Mouse (Mus musculus) thymus, adult 2 months (tissue): ENCODE data around the gene Pfkfb3. TPM values are rescaled to one million over a fixed set of nuclear protein-coding genes. Genes with fewer than 3 reads are reported as not detected.
A peak's percentile ranks its signal among the peaks of the same experiment; 100 is the strongest.

Source experiments
- DNase-seq: peaks from one replicate; pipeline ENCODE4 v3.0.0; 2021
- H3K27ac ChIP-seq: fragments of 200-500 bp; 2 replicates; pipeline ENCODE4 v1.5.1; 2012; ENCODE audit warnings: low read length, control low read depth; ENCODE audit not compliant: control insufficient read depth, insufficient read depth
- H3K27me3 ChIP-seq: fragments of 200-500 bp; 2 replicates; pipeline ENCODE4 v1.6.1; 2012; ENCODE audit warnings: mild to moderate bottlenecking, low read length, moderate library complexity, mixed read lengths; ENCODE audit not compliant: control insufficient read depth, insufficient read depth
- H3K36me3 ChIP-seq: fragments of 200-500 bp; 2 replicates; pipeline ENCODE4 v1.6.1; 2012; ENCODE audit warnings: mild to moderate bottlenecking, low read length, moderate library complexity; ENCODE audit not compliant: control insufficient read depth, insufficient read depth
- H3K4me1 ChIP-seq: fragments of 200-500 bp; replicated peaks from 2 replicates; pipeline ENCODE4 v1.6.1; 2012; ENCODE audit warnings: low read length; ENCODE audit not compliant: control insufficient read depth, insufficient read depth
- H3K4me3 ChIP-seq: fragments of 200-500 bp; 2 replicates; pipeline ENCODE4 v1.5.1; 2012; ENCODE audit warnings: mild to moderate bottlenecking, low read length, control low read depth, moderate library complexity; ENCODE audit not compliant: control insufficient read depth, insufficient read depth
- CTCF ChIP-seq: fragments of 200-500 bp; IDR thresholded peaks from 2 replicates; pipeline ENCODE4 v1.5.1; 2012; ENCODE audit warnings: mild to moderate bottlenecking, control low read depth, low read length, moderate library complexity, borderline replicate concordance; ENCODE audit not compliant: control insufficient read depth, poor library complexity, insufficient read depth; ENCODE audit errors: extremely low read depth
- POLR2A ChIP-seq: fragments of 200-500 bp; IDR thresholded peaks from 2 replicates; pipeline ENCODE4 v1.6.1; 2012; ENCODE audit warnings: mild to moderate bottlenecking, low read length, control low read depth, moderate library complexity; ENCODE audit not compliant: control insufficient read depth, poor library complexity, insufficient read depth; ENCODE audit errors: extremely low read depth
- WGBS: fragments of 180-500 bp; shearing (Covaris S2); methylation state at CpG from one replicate; pipeline ENCODE4 v1.1.7; 2018; 5-methylcytosine and 5-hydroxymethylcytosine counted together
- polyA plus RNA-seq: library from polyadenylated mRNA; depleted of rRNA; stranded (reverse); fragments of >200 nt; gene quantifications from 2 replicates; pipeline ENCODE4 v1.2.3, GENCODE M21; 2012

Pfkfb3 gene
- polyA plus RNA-seq, 1 experiment, result 47.2 TPM

GRCm38 (mm10) chr2:11552297-11552821, 1.5 kb downstream of the Pfkfb3 start:
- Histone ChIP-seq H3K27ac (peak overlapping the region; percentile 25), H3K4me1 (peaks cover 19% of the 10 kb centered on the region), H3K4me3 (peak overlapping the region; percentile 74), H3K36me3 (no peaks in the 10 kb centered on the region), H3K27me3 (no peaks in the 10 kb centered on the region)
- DNase-seq, result peak; percentile 40
- TF ChIP-seq POLR2A, result no peak
- no peak for TF ChIP-seq CTCF
- 5% methylated on average over 9 of the region's 9 CpGs for WGBS

- H3K4me1 ChIP-seq, result peaks cover 24% of the 10 kb centered on the region
- TF ChIP-seq POLR2A (no peak), CTCF (no peak)
- no peak overlapping the region for H3K4me3 ChIP-seq
- no peak overlapping the region for H3K27ac ChIP-seq
- no peak for DNase-seq
- H3K27me3 ChIP-seq, result no peaks in the 10 kb centered on the region
- H3K36me3 ChIP-seq, result no peaks in the 10 kb centered on the region
- 40% methylated on average over 1 of the region's 1 CpGs for WGBS
Measured at GRCm38 (mm10) chr2:11551726-11552125, 2.2 kb downstream of the Pfkfb3 start.

GRCm38 (mm10) chr2:11548508-11548907, 5.4 kb downstream of the Pfkfb3 start:
- WGBS, result 5% methylated on average over 10 of the region's 10 CpGs
- peaks cover 44% of the 10 kb centered on the region for H3K4me1 ChIP-seq
- H3K36me3 ChIP-seq, result no peaks in the 10 kb centered on the region
- DNase-seq, result peak; percentile 33
- no peak for TF ChIP-seq CTCF
- TF ChIP-seq POLR2A, result no peak
- H3K27ac ChIP-seq, result peak overlapping the region; percentile 81
- no peaks in the 10 kb centered on the region for H3K27me3 ChIP-seq
- H3K4me3 ChIP-seq, result no peak overlapping the region

GRCm38 (mm10) chr2:11547609-11548008, 6.3 kb downstream of the Pfkfb3 start:
- TF ChIP-seq CTCF, result no peak
- no peak for TF ChIP-seq POLR2A
- DNase-seq, result peak; percentile 60
- H3K4me3 ChIP-seq, result no peak overlapping the region
- H3K27me3 ChIP-seq, result no peaks in the 10 kb centered on the region
- no peaks in the 10 kb centered on the region for H3K36me3 ChIP-seq
- peaks cover 44% of the 10 kb centered on the region for H3K4me1 ChIP-seq
- no peak overlapping the region; the same call in 1 of the 2 replicates for H3K27ac ChIP-seq
- WGBS, result 44% methylated on average over 2 of the region's 2 CpGs

GRCm38 (mm10) chr2:11546091-11546490, 7.8 kb downstream of the Pfkfb3 start:
- Histone ChIP-seq H3K4me1 (peaks cover 40% of the 10 kb centered on the region), H3K4me3 (no peak overlapping the region), H3K27ac (no peak overlapping the region), H3K27me3 (no peaks in the 10 kb centered on the region), H3K36me3 (no peaks in the 10 kb centered on the region)
- DNase-seq, result no peak
- 95% methylated on average over 8 of the region's 8 CpGs for WGBS
- no peak for TF ChIP-seq CTCF
- no peak for TF ChIP-seq POLR2A

GRCm38 (mm10) chr2:11545380-11545779, 8.5 kb downstream of the Pfkfb3 start:
- Histone ChIP-seq H3K4me1 (peaks cover 40% of the 10 kb centered on the region), H3K4me3 (no peak overlapping the region), H3K27me3 (no peaks in the 10 kb centered on the region), H3K36me3 (no peaks in the 10 kb centered on the region), H3K27ac (no peak overlapping the region)
- DNase-seq, result no peak
- 33% methylated on average over 1 of the region's 1 CpGs for WGBS
- TF ChIP-seq CTCF (no peak), POLR2A (no peak)

GRCm38 (mm10) chr2:11544342-11544741, 9.5 kb downstream of the Pfkfb3 start:
- 30% methylated on average over 5 of the region's 5 CpGs for WGBS
- no peak overlapping the region for H3K4me3 ChIP-seq
- H3K27ac ChIP-seq, result no peak overlapping the region

More at GRCm38 (mm10) chr2:11544342-11544741, 9.5 kb downstream of the Pfkfb3 start:
- DNase-seq, result no peak
- Histone ChIP-seq H3K27me3 (no peaks in the 10 kb centered on the region), H3K36me3 (no peaks in the 10 kb centered on the region), H3K4me1 (peaks cover 37% of the 10 kb centered on the region)
- TF ChIP-seq CTCF, result no peak
